25 mouse cellular contexts compared by ENCODE assay signal in genomic region chr13:112378782-112379305, GRCm38 (mm10).
DNase-seq lines count a peak whose midpoint lies in the region; ATAC-seq and TF ChIP-seq lines count a peak whose summit lies in the region.
"Had no signal": no experiment of that assay in that cellular context is flagged by ENCODE, and none has a peak within 500 bp of the region (broad histone marks: within the 10 kb centered on the region; RNA-seq: fewer than 3 reads in every experiment).

No protein-coding gene starts in this region.

- H3K4me1 ChIP-seq in spleen, adult 2 months (ENCODE audit: control insufficient read depth, insufficient read depth, insufficient read length) = peaks cover 7% of the 10 kb centered on the region; the same call in 1 of the 2 replicates
- peaks cover 4% of the 10 kb centered on the region; the same call in 1 of the 2 replicates for H3K4me1 ChIP-seq in forebrain, embryonic 16.5 days (replicated peaks; ENCODE audit: control insufficient read depth, insufficient read depth, low read length)

- DNase-seq in spleen, adult 2 months (ENCODE audit: low read depth in 1 of 2, low spot score in 2 of 2) = no peak
- DNase-seq in spleen, adult 12 weeks (ENCODE audit: low spot score) = no peak
- DNase-seq in splenic B cell, adult 2 months (ENCODE audit: low read depth, low spot score) = peak; percentile 59
- no peak for DNase-seq in lung, postnatal 4 days
- DNase-seq: adrenal gland, postnatal 10 days; adrenal gland, postnatal 36 days; cerebellum, adult 18-20 months; cerebellum, adult 9-10 months; cerebellum, postnatal 14 days; gastrocnemius, postnatal 25 days; heart, adult 2 months; heart, postnatal 14 days; heart, postnatal 4 days had no signal

- ATAC-seq in granulocyte monocyte progenitor cell, adult 5-6 weeks (replicated peaks; ENCODE audit: poor library complexity, severe bottlenecking) = peak; percentile 20; the same call in 1 of the 2 replicates
- ATAC-seq in forebrain, embryonic 16.5 days = no peak
- ATAC-seq: forebrain, embryonic 13.5 days; hindbrain, postnatal 0 days; inflammation-experienced regulatory T-cells, adult 6 months; intestine, embryonic 16.5 days; Patski had no signal

- 54% methylated on average over 9 of the region's 9 CpGs for WGBS in spleen, adult 2 months
- WGBS in forebrain, embryonic 16.5 days = 87% methylated on average over 9 of the region's 9 CpGs

- peak overlapping the region; percentile 23; the same call in 1 of the 2 replicates for H3K4me3 ChIP-seq in spleen, adult 2 months (ENCODE audit: extremely low read depth, insufficient read depth, insufficient read length)
- no peak overlapping the region for H3K4me3 ChIP-seq in forebrain, embryonic 16.5 days (replicated peaks; ENCODE audit: low read length)
- H3K4me3 ChIP-seq: forebrain, embryonic 10.5 days; forebrain, embryonic 13.5 days; heart, adult 2 months; heart, embryonic 10.5 days; heart, embryonic 13.5 days had no signal

- H3K27me3 ChIP-seq in spleen, adult 2 months (ENCODE audit: control insufficient read depth, insufficient read depth, low read length) = no peaks in the 10 kb centered on the region
- no peaks in the 10 kb centered on the region for H3K27me3 ChIP-seq in splenic B cell, adult 2 months (ENCODE audit: control insufficient read depth, insufficient read depth, low read length, poor library complexity, severe bottlenecking)
- no peaks in the 10 kb centered on the region for H3K27me3 ChIP-seq in forebrain, embryonic 16.5 days (replicated peaks; ENCODE audit: control insufficient read depth, insufficient read depth, low read length)
- H3K27me3 ChIP-seq: forebrain, embryonic 13.5 days; heart, embryonic 13.5 days; Patski had no signal

- H3K9ac ChIP-seq in forebrain, embryonic 16.5 days (replicated peaks; ENCODE audit: low read depth, low read length) = no peak overlapping the region
- H3K9ac ChIP-seq: forebrain, embryonic 13.5 days; heart, embryonic 13.5 days; hindbrain, embryonic 14.5 days had no signal

- no peak for TF ChIP-seq POLR2A in spleen, adult 2 months (IDR thresholded peaks at IDR 0.05; ENCODE audit: low read depth, low read length)

- H3K9me3 ChIP-seq in forebrain, embryonic 16.5 days (ENCODE audit: control insufficient read depth, low read length) = no peaks in the 10 kb centered on the region
- H3K9me3 ChIP-seq: forebrain, embryonic 10.5 days; forebrain, embryonic 13.5 days; G1E; heart, embryonic 10.5 days; heart, embryonic 13.5 days had no signal

- H3K36me3 ChIP-seq in spleen, adult 2 months (ENCODE audit: control insufficient read depth, insufficient read depth, low read length) = no peaks in the 10 kb centered on the region
- no peaks in the 10 kb centered on the region for H3K36me3 ChIP-seq in splenic B cell, adult 2 months (ENCODE audit: control insufficient read depth, insufficient read depth, low read length, poor library complexity, severe bottlenecking)
- no peaks in the 10 kb centered on the region for H3K36me3 ChIP-seq in forebrain, embryonic 16.5 days (ENCODE audit: control insufficient read depth, insufficient read depth)
- H3K36me3 ChIP-seq: forebrain, embryonic 10.5 days; G1E; heart, embryonic 10.5 days; heart, embryonic 13.5 days had no signal

- TF ChIP-seq CTCF in spleen, adult 2 months (IDR thresholded peaks at IDR 0.05; ENCODE audit: extremely low read depth, insufficient read depth, insufficient read length, insufficient replicate concordance) = no peak

- peak overlapping the region; percentile 55; the same call in 1 of the 2 replicates for H3K27ac ChIP-seq in spleen, adult 2 months (ENCODE audit: insufficient read depth, low read length)
- no peak overlapping the region for H3K27ac ChIP-seq in forebrain, embryonic 16.5 days (ENCODE audit: low read length)
- H3K27ac ChIP-seq: forebrain, embryonic 10.5 days; forebrain, embryonic 13.5 days; heart, adult 2 months; heart, embryonic 10.5 days; heart, embryonic 13.5 days; hindbrain, embryonic 14.5 days; hindbrain, postnatal 0 days had no signal

- H3K4me2 ChIP-seq in forebrain, embryonic 16.5 days (ENCODE audit: low read length) = no peak overlapping the region
- H3K4me2 ChIP-seq: forebrain, embryonic 13.5 days; heart, embryonic 13.5 days; hindbrain, embryonic 14.5 days had no signal
